Mouse (Mus musculus): ENCODE measurements around the gene Tmem210.

GRCm38 (mm10) chr2:25264851-25265250 is 23.1 kb upstream of the Tmem210 start:
- TF ChIP-seq CTCF (conservative IDR thresholded peaks at IDR 0.05; ENCODE audit: insufficient read depth, insufficient read length, low read depth, low read length) (no peak), POLR2A (IDR thresholded peaks at IDR 0.05; ENCODE audit: low read depth, low read length) (no peak)
